Mouse (Mus musculus) kidney, adult 18-20 months (tissue): ENCODE measurements around the gene Gbx2.

Source experiments
- DNase-seq: peaks from one replicate; pipeline ENCODE4 v3.0.0; 2021

Gene Gbx2

GRCm38 (mm10) chr1:89934316-89935260 is 3.6 kb upstream of the Gbx2 start:
- DNase-seq, result no peak

DNA sequence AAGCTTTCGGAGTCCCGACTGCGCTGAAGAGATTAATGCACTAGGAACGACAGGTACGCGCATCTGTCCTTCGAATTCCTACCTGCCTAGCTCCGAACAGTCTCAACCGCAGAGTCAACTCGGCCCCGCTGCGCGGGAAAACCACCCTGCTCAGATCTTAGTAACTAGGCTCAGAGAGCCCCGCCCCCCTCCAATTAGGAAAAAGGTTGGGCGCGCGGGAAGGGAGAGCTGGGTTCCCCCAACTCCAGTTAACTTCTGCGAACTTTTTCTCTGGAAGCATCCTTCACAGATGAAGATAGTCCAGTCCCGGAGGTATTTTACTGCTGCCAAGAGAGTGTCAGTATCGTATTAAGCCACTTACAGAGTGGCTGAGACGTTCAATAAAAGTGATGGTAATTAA is 2.8 kb upstream of the Gbx2 start:
- no peak for DNase-seq

- no peak for DNase-seq
These were observed 2.0 kb upstream of the Gbx2 start for GRCm38 (mm10) chr1:89933028-89933427.

GRCm38 (mm10) chr1:89932616-89933015 is 1.6 kb upstream of the Gbx2 start:
- no peak for DNase-seq

DNA sequence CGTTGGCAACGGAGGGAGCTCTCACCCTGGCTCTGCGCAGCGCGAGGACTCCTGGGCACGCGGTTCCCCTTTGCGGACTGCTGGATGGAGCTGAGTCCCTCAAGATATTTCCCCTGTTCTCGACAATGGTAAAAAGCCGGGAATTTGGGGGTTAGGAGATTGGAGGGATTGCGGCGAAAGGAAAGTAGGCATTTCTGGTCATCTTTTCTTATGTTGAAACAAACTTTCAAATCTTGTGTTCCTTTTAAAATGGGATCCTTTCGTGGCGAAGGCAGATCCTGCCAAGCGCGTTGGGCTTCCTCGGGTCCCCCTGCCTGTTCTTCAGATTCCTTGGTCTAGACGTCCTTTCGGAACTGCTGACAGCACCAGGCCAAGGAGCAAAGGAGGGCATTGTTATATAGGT is 1.0 kb upstream of the Gbx2 start:
- no peak for DNase-seq

GRCm38 (mm10) chr1:89930551-89930950 is 428 bp downstream of the Gbx2 start:
- no peak for DNase-seq

- no peak for DNase-seq
These were observed 1.1 kb downstream of the Gbx2 start for GRCm38 (mm10) chr1:89929721-89930505.

DNA sequence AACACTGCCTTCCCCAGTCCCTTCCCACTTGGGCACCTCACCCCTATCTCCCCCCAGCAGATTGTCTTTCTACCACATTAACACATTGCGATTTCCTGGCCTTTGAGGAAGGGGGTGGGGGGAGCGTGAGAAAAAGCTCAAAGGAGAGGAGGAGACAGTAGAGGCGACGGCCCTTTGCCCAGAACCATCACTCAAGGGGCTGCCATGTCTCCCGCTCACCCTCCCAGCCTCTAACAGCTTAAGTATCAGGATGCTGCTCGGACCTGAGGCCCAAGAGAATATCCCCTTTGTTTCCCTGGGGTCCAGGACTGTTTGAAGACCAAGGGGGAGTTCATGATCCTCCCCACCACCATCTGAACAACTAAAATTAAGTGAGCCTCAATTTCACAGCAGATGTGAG is 1.8 kb downstream of the Gbx2 start:
- DNase-seq, result no peak

DNA sequence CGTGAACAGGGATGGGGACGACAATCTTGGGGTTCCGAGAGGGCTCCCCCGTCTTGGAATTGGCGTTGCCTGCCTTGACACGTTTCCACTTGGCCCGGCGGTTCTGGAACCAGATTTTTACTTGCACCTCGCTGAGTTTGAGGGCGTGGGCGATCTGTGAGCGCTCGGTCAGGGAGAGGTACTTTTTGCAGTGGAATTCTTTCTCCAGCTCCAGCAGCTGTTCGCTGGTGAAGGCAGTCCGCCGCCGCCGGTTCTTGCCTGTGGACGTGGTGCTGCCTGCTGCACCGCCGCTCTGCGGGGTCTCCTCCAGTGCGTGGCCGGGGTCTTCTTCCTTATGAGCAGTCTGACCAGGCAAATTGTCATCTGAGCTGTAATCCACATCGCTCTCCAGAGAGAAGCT is 2.3 kb downstream of the Gbx2 start:
- DNase-seq, result no peak

GRCm38 (mm10) chr1:89927061-89927661 is 3.8 kb downstream of the Gbx2 start:
- no peak for DNase-seq

- no peak for DNase-seq
These were observed 4.4 kb downstream of the Gbx2 start for GRCm38 (mm10) chr1:89926583-89927060.

DNA sequence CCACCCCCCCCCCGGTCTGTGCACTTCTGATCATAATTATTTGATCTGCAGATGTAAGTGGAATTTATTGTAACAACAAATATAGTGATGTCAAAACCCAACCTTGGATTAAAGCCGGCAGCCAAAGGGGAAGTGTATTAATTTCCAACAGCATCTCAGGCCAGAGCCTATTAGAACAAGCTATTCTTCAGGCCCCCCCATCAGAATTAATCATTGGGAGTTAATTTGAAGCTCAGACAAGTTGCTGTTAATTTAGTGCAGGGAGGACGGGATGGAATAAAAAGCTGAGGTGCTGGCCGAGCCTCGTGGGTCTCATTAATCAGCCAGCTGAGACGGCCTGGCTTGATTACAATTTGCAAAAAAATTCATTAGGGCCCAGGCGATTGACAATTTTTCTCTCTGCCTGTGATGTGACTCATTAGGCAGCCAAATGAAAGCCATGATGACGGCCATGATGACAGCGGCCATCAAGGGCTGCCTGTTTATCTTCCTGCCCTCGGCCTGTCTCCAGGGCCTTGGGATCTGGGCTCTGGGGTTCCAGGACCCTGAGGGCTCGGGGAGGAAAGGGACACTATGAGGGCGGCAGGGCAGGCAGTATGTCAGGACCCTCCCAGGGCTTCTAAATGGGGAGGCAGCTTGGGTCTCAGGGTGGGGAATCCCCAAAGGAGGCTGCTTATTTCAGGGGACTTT is 5.3 kb downstream of the Gbx2 start:
- DNase-seq, result no peak

GRCm38 (mm10) chr1:89923642-89924020 is 7.3 kb downstream of the Gbx2 start:
- DNase-seq, result no peak

DNA sequence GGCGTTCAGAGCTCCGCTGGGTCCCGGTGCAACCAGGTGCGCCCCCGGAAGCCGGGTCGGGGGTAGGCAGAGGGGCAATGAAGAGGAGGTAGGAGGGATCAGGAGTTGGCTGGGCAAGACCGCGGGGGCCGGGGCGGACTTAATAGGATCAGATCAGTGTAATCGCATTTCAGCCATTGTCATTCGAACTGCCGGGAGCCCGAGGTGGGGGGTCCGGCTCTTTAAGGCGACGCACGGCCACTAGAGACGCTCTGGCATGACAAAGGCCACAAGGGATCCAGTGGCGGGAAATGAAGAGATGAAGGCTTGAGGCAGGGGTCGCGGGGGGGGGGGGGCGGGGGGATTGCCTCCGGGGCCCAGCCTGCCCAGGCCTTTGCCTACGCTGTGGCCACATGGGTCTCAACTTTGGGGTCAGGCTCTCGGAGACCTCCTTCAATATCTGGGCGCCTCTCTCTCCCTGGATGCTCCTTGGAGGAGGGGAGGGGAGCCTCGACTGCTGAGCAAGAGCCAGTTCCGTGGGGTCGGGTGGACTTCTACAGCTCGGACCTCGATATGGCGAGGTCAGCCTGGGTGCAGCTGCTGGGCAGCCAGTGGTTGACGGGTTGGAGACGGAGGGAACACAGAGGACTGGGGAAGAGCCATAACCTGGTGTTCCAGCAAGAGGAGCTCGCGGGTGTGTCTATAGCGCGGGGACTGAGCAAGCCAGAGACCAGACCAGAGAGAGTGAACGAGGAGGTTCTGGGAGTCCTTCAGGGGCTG is 7.9 kb downstream of the Gbx2 start:
- DNase-seq, result no peak

- DNase-seq, result no peak
These were observed 8.7 kb downstream of the Gbx2 start for GRCm38 (mm10) chr1:89922282-89922681.

DNA sequence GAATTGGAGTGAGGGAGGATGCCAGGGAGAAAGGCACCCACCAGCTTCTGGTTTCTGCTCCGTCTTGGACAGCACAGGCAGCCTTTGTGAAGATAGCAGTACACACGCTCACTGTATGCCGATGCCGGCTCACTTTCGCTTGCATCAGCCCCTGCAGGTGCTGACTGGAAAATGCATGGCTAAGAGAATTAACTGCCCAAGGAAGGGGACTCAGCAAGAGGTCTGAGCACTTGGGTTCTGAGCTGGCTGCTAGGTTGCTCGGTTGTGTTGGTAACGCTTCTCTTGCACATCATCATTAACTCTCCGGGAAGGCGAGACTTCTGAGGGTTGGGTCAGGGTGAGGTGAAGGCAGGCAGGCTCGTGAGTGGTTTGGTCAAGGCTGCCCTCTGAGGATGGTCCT is 9.2 kb downstream of the Gbx2 start:
- DNase-seq, result no peak

GRCm38 (mm10) chr1:89919206-89919605 is 11.8 kb downstream of the Gbx2 start:
- no peak for DNase-seq

DNA sequence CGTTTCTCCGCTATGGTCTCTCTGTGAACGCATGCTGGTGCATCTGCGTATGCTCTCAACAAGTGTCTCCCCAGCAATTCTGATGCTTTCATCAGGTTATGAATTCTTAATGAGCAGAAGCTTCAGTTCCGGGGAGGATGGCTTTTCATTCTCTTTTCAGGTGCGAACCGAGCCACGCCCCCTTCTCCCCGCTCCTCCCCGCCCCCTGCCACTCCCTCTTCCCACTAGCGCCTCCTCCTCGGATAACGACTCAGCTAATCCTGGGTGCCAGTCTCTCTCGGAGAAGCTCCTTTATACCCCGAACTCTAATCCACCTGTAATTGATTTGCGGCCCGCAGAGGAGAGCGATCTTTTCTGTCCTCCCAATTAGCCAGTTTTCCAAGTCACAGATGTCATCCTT is 12.9 kb downstream of the Gbx2 start:
- DNase-seq, result no peak

GRCm38 (mm10) chr1:89913611-89914010 is 17.4 kb downstream of the Gbx2 start:
- no peak for DNase-seq

DNA sequence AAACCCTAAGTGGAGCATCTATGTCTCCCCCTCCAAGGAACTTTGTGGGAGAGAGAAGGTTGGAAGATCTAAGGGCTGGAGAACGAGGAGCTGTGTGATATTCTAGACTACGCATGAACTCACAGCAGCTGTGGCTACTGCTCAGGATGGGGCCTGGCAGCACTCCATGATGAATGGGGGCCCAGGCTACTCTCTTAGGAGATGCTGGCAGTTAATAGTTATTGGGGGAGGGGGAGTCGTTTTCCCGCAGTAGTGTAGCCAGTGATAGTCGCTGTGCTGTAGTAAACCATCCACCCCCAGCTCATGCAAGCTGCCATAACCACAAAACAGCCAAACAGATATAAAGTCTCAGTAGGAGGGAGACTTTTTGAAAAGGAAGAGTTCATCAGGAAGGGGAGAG is 18.6 kb downstream of the Gbx2 start:
- DNase-seq, result no peak

GRCm38 (mm10) chr1:89909796-89910195 is 21.2 kb downstream of the Gbx2 start:
- no peak for DNase-seq

DNA sequence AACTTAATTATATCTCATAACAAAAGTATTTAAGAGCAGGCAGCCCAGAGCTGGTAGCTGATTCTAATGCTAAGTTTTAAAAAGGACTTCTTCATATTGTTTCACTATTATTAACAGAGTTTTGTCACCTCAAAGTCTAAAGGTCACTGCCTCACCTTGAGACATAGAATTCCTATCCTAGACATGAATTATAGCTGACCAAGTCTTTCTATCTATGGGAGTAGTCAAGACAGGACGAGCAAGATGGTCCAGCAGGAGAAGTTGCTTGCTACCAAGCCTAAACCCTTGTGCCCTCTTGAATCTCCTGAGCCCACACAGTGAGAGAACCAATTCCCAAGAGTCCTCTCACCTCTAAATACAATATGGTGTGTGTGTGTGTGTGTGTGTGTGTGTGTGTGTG is 28.3 kb downstream of the Gbx2 start:
- no peak for DNase-seq
